Mouse (Mus musculus): ENCODE data around the gene Hsd11b2.

Gene Hsd11b2

GRCm38 (mm10) chr8:105522890-105523289 is 4.3 kb downstream of the Hsd11b2 start:
- DNase-seq (ENCODE audit: low read depth, low spot score) = peak; percentile 60

DNA sequence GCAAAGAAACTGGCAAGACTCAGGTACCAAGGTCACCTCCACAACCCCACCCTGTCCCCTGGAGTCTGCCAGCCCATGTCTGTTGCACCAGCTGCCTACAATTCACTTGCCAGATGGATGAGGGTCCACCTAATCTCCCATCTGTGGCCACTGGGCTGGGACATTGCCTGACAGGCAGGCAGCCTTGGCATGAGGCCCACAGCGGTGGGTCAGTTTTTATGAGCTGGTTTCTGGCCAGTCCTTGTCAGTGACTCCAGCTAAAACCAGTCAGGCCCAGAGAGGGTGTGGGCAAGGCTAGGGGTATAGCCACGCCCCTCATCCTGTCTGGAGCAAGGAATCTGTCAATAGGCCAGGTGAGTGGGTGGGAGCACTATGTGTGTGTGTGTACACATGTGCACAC is 8.6 kb downstream of the Hsd11b2 start:
- DNase-seq (ENCODE audit: low read depth, low spot score) = no peak

DNA sequence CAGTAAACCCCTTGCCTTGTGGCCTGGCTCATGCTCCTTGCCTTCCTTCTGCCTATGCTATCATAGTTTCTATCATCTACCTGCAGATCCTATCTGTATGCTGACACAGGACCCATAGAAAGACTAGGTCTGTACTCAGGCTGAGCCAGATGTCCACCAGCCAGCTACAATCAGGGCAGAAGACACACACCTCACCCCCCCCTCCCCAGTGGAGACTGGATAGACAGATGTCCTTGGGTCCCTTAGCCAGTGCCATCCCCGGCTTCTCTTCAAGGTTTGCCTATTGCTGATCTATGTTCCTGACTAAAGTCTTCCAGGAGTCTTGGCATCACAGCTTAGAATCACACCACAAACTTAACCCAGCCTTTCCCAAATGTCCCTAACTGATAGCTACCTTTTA is 9.7 kb downstream of the Hsd11b2 start:
- no peak for DNase-seq (ENCODE audit: low read depth, low spot score)

GRCm38 (mm10) chr8:105529271-105529670 is 10.7 kb downstream of the Hsd11b2 start:
- no peak for DNase-seq (ENCODE audit: low read depth, low spot score)

DNA sequence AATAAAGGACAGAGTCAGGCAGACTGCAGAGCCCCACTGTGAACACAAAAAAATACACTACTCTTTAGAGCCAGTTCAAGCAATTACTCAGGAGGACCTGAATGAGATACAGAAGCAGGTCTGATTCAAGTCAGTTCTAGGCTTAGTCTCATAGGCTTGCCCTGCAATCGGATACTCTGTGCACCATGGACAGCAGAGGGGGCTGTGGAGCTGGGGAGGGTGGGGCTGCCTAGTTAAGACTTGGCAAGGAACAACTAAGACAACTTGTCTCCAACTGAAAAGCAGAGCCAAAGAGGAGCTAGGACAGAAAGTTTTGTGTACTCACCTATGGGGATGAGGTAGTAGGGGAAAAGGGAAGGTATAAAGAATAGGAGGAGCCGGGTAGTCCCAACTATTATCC is 13.2 kb downstream of the Hsd11b2 start:
- DNase-seq (ENCODE audit: low read depth, low spot score) = no peak

- no peak for DNase-seq (ENCODE audit: low read depth, low spot score)
Observed at GRCm38 (mm10) chr8:105533439-105533838, 14.9 kb downstream of the Hsd11b2 start.

DNA sequence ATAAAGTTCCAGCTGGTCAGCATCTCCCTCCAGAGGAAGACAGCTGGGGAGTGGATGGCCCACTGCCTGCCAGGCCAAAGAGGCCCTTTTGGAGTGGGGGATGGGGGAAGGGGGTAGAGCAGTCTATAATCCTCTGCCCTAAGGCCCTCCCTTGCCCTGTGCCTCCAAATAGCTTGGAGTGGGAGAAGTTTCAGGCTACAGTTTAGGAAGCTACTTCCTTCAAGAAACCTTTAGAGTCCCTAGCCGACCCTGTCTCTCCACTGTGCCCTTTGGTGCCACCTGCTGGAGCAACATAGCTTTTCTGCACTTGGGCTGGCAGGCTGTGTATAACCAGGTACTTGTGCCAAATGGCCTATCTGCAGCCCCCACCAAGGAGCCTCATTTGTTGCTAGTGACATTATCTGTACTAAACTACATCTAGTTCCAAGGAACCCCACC is 15.4 kb downstream of the Hsd11b2 start:
- peak; percentile 77 for DNase-seq (ENCODE audit: low read depth, low spot score)

GRCm38 (mm10) chr8:105536546-105536945 is 18.0 kb downstream of the Hsd11b2 start:
- DNase-seq (ENCODE audit: low read depth, low spot score) = no peak

GRCm38 (mm10) chr8:105537011-105537677 is 18.6 kb downstream of the Hsd11b2 start:
- no peak for DNase-seq (ENCODE audit: low read depth, low spot score)

- no peak for DNase-seq (ENCODE audit: low read depth, low spot score)
Observed at GRCm38 (mm10) chr8:105538940-105539339, 20.4 kb downstream of the Hsd11b2 start.

- no peak for DNase-seq (ENCODE audit: low read depth, low spot score)
Observed at GRCm38 (mm10) chr8:105542032-105542656, 23.6 kb downstream of the Hsd11b2 start.

DNA sequence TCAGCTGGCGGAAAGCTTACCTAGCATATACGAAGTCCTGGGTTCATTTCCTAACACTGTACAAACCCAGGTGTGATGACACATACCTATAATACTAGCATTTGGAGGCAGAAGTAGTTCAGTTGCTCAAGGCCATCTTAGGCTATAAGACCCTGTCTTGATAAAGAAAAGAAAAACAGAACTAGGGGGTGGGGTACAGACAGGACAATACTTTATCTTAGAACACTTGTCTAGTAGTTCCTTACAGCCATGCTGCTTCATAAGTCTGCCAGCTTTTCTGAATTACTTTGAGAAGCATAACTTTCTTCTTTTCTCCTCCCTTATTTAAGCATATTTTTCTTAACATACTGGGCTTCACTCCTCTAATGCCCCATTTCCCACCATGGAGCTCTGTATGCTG is 24.3 kb downstream of the Hsd11b2 start:
- no peak for DNase-seq (ENCODE audit: low read depth, low spot score)

GRCm38 (mm10) chr8:105543703-105544102 is 25.1 kb downstream of the Hsd11b2 start:
- no peak for DNase-seq (ENCODE audit: low read depth, low spot score)

DNA sequence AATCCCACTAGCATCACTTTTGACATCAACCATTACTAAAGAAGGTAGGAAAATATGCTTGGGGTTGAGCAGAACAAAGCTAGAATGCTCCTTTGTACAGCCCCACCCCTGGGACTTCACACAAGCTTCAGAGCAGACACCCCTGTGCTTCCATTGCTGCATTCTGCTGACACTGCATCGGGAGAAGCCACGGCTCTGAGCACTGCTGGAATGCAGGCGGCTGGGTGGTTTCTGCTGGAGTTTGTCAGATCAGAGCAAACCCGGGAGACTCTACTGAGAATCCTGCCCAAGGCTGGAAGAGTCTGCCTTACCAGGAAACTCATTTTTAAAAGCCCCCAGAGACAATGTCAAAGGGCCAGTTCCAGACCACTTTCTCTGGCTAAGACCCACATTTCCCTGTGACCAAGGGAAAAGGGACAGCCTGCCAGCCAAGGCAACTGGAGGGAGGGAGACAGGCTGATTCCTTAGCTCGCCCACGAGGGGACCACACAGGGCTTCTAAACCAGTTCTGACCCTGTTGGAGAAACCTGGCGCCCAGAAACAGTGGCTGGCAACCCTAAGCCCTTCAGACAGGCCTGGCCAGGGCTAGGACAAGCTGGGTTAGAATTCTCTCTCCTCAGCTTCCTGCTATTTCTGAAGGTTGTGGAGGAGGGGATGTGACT is 26.1 kb downstream of the Hsd11b2 start:
- DNase-seq (ENCODE audit: low read depth, low spot score) = no peak

- DNase-seq (ENCODE audit: low read depth, low spot score) = no peak
Observed at GRCm38 (mm10) chr8:105545249-105545648, 26.7 kb downstream of the Hsd11b2 start.

- DNase-seq (ENCODE audit: low read depth, low spot score) = no peak
Observed at GRCm38 (mm10) chr8:105546384-105547350, 28.1 kb downstream of the Hsd11b2 start.

DNA sequence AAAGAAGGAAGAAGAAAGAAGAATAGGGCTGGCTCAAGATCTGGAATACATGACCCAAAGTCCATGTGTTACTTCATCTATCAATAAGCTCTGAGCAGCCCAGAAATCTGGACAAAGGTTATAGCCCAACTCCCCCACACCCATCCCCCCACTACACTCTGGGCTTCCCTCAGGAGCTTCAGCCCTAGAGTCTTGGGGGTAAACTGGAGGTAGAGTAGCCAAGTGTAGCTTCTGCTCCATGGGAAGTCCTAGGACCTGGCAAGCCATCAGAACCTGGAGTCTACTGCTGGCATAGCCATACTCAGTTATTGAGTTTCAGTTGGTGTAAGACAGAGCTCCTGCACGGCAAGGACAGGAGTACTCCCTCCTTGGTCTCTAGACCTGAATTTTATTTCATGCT is 31.0 kb downstream of the Hsd11b2 start:
- no peak for DNase-seq (ENCODE audit: low read depth, low spot score)

- DNase-seq (ENCODE audit: low read depth, low spot score) = no peak
Observed at GRCm38 (mm10) chr8:105550083-105550482, 31.5 kb downstream of the Hsd11b2 start.

DNA sequence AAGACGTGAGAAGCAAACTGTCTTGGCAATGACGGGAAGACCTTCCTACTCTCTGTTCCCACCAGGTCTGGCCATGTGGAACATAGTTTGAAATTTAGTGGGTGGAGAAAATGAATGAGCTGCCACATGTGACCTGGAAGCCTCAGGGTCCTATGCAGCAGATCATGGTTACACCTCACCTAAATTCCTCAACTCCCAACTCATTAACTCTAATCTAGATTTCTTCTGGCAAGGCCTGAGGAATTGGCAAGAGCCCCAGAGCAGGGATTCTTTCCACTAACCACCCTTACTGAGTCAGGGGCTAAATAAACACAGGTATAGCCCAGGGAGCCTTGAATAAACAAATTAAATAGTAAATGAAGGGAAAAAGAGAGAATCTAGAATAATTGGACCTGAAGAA is 33.5 kb downstream of the Hsd11b2 start:
- DNase-seq (ENCODE audit: low read depth, low spot score) = no peak

DNA sequence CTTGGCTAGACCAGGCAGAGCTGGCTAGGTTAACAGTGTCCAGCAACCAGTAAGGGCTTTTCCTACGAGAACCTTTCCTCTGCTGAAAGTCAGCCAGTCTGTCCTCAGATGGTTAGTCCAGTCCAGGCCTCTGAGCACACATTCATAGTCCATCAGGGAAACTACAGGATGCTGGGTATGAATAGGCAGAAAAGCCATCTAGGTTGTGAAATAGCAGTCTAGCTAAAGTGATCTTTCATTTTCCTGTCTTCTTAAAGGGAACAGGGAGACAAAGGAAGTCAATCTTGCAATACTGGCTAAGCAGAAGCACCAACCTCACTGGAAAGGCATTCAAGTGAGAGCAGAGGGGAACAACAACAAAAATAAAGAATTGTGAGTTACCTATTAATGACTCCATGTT is 34.3 kb downstream of the Hsd11b2 start:
- DNase-seq (ENCODE audit: low read depth, low spot score) = no peak

- DNase-seq (ENCODE audit: low read depth, low spot score) = peak; percentile 72
Observed at GRCm38 (mm10) chr8:105554087-105554486, 35.5 kb downstream of the Hsd11b2 start.

GRCm38 (mm10) chr8:105555230-105555629 is 36.7 kb downstream of the Hsd11b2 start:
- DNase-seq (ENCODE audit: low read depth, low spot score) = no peak
